Mouse (Mus musculus): Measurements from ENCODE around the gene Cops7a.

Gene Cops7a

DNA sequence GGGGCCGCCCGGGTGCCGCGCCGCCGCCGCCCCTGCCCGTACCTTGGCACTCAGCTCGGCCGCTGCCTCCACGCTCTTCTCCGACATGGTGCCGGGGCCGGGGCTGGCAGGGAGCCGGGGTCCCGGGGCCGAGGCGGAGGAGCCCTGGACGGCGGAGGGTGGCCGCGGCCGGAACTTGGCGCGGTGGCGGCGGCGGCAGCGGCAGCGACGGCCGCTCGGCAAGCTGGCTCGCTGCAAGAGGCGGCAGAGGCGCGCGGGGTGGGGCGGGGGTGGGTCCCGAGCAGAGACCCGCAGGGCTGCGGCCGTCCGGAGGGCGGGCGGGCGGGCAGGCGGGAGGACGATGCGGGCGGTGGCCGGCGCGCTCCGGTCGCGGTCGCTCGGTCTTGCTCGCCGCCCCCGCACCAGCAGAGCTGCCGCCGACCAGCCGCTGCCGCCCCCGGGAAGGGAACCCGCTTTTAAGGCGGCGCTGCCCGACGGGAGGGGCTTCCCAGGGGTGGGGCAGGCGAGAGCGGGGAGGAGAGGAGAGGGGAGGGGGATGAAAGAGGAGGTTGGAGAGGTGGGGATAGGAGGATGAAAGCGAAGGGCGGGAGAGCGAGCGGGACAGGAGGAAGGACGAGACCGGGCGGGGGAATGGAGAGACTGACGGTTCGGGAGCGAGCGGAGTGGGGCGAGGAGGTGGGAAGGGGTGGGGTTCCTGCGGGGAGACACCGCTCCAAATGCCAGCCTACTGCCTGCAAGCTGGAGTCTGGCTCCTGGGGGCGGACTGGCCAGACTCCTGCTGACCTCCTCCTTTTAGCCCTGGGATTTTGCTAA is 47.6 kb downstream of the Cops7a start:
- DNase-seq: peak; percentile 97 to 99

DNA sequence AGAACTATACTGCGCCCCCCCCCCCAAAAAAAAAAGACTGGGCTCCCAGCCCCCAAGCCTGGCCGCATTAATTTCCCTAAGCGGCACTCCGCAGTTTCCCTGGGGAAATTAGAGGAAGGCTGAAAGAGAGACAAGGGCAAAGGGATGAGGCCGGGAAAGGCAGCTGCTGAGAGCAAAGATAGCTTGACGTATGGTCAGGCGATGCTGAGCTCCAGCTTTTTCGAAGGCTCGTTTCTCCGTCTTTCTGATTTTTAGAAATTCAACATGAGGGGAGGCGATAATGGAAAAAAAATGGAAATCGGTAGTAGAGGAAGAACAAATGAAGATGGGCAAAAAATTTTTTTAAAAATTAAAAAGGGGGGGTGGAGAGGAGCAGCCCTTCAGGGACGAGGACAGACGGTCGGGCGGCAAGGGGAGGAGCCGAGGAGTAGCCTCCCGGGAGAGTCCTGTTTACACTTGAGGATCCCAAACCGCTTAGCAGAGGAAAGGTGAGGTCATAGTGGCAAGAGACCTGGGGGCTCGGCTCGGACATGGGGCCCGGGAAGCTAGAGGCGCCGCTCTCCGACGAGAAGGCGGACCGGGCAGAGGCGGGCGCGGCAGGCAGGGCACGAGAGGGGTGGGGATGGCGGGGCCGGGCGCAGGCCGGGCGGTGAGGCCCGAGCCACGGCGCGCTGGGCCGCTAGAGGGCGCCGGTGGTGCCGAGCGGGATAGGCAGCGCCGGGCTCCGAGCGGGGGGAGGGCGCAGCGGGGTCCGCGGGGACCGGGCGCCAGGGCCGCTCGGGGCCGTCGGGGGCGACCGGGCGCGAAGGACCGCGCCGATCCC is 48.4 kb downstream of the Cops7a start:
- DNase-seq: peak; percentile 98 to 99

DNA sequence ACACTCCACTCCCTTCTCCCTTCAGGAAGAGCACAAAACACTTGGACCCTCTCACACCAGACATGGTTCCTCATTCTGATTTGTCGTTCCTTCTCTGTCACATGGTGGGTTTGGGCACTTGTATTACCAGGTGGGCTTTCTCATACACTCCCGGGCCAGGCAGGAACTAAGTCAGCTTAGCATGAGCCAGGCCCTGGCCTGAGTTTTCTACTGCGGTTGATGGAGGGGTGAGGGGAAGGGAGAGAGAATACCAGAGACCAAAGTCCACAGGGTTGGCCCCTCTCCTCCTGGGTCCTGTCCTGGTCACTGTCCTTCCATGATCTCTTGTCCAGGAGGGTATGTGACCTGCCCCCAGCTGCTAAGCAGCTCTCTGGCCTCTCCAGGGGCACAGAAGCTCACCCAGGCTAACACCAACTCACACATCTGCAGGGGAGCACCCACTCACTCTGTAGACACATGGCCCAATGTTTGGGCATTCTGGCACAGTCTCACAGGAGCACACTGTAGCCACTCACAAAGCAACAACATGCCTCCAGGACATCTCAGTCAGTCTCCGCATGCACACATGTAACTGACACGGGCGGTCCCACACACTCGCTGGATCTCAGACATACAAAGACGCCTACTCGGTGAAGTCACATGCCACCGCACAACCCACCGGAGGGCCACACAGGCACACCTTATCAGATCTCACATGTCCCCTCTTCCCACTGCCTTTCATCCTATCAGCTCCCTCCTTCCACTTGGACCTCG is 49.2 kb downstream of the Cops7a start:
- DNase-seq: peak; percentile 58 to 59

DNA sequence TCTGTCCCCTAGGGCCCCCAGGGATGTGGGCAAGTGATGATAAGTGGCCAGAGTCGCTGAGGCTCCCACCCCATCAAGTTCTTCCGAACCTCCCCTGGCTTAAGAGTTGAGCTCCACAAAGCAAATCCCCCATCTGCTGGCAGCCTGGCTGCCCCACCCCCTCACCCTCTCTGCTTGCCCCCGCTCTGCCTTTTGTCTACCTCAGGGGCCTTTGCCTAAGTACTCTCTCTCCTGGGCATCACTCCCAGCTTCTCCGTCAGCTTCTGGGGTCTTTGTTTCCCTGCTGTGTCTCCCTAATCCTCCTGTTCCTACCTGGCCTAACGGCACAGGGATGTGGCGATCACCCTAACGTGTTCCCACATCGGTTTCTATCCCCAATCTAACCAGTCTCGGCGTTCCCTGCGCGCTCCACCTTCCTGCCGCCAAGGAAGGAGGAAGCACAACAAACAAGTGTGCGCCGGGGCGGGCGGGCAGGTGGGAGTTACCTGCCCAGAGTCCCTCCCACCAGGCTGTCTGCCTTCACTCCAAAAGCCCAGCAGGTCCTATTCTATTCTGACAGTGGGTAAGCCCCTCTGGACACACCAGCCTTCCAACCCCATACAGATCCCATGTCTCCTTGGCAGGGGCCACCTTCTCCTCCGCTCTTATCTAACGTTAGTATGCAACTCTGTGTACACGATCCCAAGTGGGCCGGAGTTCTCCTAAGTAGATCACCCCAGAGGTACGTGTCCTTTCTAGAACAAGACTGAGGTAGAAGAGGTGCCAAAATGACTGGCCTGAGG is 50.0 kb downstream of the Cops7a start:
- DNase-seq: peak; percentile 64 to 66

DNA sequence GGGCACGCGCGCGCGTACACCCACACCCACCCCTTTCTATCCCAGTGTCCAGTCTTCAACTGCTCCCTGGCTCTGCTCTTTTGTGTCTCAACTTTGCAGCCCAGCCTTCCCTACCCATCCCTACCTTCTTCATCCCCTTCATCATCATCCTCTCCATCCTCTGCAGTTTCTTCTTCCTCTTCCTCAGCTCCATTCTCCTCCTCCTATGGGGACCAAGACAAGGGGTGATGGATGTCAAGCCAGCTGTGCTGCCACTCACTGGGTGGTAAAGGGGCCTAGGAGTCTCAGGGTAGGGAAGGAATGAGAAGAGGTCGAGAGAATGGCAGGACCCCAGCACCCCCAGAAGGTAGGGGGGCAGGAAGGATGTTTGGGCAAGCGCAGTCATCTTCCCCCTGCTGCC is 50.8 kb downstream of the Cops7a start:
- DNase-seq: no peak

DNA sequence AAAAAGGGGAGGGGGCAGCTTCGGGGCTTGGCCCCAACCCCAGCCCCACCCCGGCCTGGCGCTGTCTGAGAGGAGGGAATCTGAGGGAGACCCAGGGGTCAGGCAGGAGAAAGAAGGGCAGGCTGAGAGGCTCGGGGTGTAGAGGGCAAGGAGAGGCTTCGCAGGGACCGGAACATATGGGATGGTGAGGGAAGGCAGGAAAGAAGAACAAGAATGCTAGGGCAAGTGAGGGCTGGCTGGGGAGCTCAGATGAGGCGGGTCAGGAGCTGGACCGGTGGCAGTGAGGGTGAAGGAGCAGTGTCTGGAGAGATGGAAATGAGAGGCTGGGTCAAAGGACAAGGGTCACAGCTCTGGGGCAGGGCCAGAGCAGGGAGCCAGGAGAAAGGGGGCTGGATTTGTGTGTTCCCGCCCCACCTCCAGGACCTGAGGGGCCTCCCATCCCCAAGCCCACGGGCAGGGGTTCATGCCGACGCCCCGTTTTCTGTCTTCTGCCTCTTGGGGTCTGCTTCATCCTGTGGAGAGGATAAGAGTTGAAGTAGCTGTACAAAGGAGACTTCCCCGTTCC is 51.5 kb downstream of the Cops7a start:
- DNase-seq: no peak

DNA sequence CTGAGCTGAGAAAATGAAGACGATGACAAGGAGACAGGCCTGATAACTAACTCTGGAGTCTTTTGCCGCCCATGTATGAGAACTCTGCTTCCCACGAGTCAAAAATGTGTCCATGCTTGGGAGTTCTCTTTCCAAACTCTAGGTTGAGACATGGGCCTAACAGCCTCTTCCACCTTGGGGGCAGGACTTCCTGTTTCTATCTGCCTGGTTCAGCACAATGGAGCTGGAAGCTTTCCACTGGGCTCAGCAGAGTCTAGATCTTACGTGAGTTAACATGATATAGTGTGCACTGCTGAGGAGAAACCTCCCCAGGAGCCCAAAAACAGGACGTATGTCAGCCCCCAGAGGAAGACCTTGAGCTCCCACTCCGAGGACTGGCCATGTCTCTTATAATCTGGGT is 52.1 kb downstream of the Cops7a start:
- DNase-seq: no peak

DNA sequence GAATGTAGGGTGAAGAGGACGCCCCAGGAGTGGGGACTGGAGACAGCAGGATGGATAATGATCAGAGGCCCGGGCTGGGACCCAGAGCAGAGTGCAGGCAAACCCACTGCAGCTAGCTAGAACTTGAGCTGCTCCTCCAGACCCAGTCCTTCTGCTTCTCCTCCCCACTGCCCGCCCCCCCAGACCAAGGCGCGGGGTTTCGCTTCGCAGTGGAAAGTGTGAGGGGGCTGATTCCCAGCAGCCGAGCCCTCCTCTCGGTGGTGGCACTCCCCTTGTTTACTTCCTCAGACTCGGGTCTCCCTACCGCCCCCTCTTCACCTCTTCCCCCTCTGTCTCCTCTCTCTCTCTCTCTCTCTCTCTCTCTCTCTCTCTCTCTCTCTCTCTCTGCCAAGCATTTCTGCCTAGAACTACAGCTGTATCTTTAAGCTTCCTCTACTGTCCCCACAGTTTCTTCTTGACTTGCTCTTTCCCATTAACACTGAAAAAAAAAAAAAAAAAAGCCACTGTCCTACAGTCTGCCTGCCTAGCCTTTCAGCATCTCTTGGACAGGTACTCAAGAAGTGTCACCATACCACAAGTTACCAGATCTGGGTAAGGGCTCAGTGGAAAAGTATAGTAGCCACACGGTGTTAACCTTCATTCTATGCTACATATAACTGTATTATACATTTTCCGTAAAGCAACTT is 53.7 kb downstream of the Cops7a start, which contains the start of gene Lag3:
Gene Lag3, minus strand, starts transcription at position 173 of the 686 bp plus-strand sequence.
- DNase-seq: no peak

DNA sequence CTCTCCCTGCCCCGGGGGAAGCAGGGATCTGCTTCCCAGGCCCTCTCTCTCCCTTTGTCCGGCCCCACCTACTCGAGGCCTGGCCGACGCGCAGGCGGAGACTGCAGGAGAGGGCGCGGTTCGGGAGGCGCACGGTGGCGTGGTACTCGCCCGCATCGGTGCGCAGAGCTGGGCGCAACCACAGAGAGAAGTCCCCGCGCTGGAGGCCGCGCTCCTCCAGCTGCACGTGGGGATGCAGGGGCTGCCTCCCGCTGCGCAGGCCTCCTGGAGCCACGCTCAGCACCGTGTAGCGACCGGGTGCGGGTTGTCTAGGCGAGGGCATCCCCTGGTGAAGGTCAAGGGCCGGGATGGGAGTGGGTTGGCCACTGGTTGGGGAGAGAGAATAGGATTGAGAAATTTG is 55.3 kb downstream of the Cops7a start:
- DNase-seq: peak in 1 of 2 experiments; percentile 39

Data from cerebellum, postnatal 10 days (tissue).